Mouse (Mus musculus) hindbrain, embryonic 13.5 days (tissue): ENCODE results near the gene Gm20388. TPM values are rescaled to one million over a fixed set of nuclear protein-coding genes. Genes with fewer than 3 reads are reported as not detected.
A peak's percentile ranks its signal among the peaks of the same experiment; 100 is the strongest.

Experiments
- ATAC-seq: fragments of 200-750 bp; cut with Nextera tagmentation; 2 replicates; pipeline ENCODE4 v1.8.0; 2017; ENCODE audit warnings: moderate TSS enrichment; ENCODE audit not compliant: low FRiP score
- H3K27ac ChIP-seq: fragments of 300-500 bp; sonication (generic); 2 replicates; pipeline ENCODE4 v1.5.1; 2015; ENCODE audit warnings: inconsistent platforms, mild to moderate bottlenecking, moderate library complexity
- H3K27me3 ChIP-seq: fragments of 300-500 bp; sonication (generic); 2 replicates; pipeline ENCODE4 v1.6.1; 2015; ENCODE audit warnings: mild to moderate bottlenecking, inconsistent platforms
- H3K36me3 ChIP-seq: fragments of 300-500 bp; sonication (generic); 2 replicates; pipeline ENCODE4 v1.6.1; 2015; ENCODE audit warnings: mild to moderate bottlenecking, inconsistent platforms
- H3K4me1 ChIP-seq: fragments of 300-500 bp; sonication (generic); replicated peaks from 2 replicates; pipeline ENCODE4 v1.6.1; 2015; ENCODE audit warnings: inconsistent platforms
- H3K4me2 ChIP-seq: fragments of 300-500 bp; sonication (generic); 2 replicates; pipeline ENCODE4 v1.6.1; 2015; ENCODE audit warnings: inconsistent platforms, mild to moderate bottlenecking, moderate library complexity
- H3K4me3 ChIP-seq: fragments of 300-500 bp; sonication (generic); 2 replicates; pipeline ENCODE4 v1.5.1; 2015; ENCODE audit warnings: mild to moderate bottlenecking, inconsistent platforms
- H3K9ac ChIP-seq: fragments of 300-500 bp; sonication (generic); 2 replicates; pipeline ENCODE4 v1.6.1; 2015; ENCODE audit warnings: mild to moderate bottlenecking, inconsistent platforms
- H3K9me3 ChIP-seq: fragments of 300-500 bp; sonication (generic); 2 replicates; pipeline ENCODE4 v1.6.1; 2016; ENCODE audit warnings: inconsistent platforms
- WGBS: fragments of 180-500 bp; shearing (Covaris S2); methylation state at CpG from one replicate; pipeline ENCODE4 v1.1.7; 2015; 5-methylcytosine and 5-hydroxymethylcytosine counted together
- polyA plus RNA-seq: library from polyadenylated mRNA; unstranded; fragments of >200 nt; fragmentation: Nextera tagmentation; extraction: Ambion mirVana; gene quantifications from 2 replicates; pipeline ENCODE4 v1.2.1, GENCODE M21; 2015

Gene Gm20388
- polyA plus RNA-seq, 1 experiment from 2014 or later, result 1.9 TPM

DNA sequence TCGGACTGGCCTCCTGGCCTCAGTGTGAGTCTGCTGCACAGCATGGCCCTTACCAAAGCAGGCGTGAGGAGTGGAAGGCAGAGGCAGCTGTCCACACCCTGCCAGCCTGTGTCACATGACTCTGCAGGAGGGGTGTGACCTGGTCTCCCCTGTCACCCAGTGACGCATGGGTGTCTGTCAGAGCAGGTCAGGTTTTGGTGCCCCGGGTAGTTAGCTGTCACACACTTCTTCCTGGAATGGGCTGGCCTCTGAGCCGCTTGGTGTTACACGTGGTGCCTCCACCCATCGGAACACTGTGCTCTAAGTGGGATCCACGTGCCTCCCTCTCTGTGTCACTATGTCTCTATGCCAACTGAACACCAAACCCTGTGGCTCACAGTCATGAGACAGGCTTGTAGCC lies 4355.2 kb downstream of the Gm20388 start:
- WGBS, result 77% methylated on average over 8 of the region's 8 CpGs
- Histone ChIP-seq H3K27me3 (no peaks in the 10 kb centered on the region), H3K27ac (no peak overlapping the region), H3K4me3 (no peak overlapping the region), H3K9ac (no peak overlapping the region), H3K36me3 (no peaks in the 10 kb centered on the region), H3K4me1 (peaks cover 71% of the 10 kb centered on the region), H3K4me2 (no peak overlapping the region), H3K9me3 (no peaks in the 10 kb centered on the region)
- no peak for ATAC-seq

DNA sequence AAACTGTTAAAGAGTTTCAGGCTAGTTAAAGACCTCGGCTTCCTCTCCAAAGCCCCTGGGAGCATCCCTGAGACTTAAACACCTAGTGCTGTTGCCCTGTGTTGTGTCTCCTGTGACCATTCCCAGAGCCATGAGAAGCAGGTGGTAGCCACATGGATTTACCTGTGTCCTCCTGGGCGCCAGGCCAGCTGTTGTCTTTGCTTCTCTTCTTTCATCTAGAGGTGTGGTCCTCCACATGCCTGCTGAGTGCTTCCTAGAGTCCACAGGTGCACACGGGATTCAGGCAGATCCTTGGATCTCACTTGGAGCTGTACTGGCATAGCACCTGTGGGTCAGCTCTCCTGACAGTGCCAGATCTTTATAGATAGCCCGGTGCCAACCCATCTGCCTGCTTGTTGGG lies 4356.6 kb downstream of the Gm20388 start:
- no peaks in the 10 kb centered on the region for H3K36me3 ChIP-seq
- H3K27me3 ChIP-seq, result no peaks in the 10 kb centered on the region
- H3K4me2 ChIP-seq, result no peak overlapping the region
- H3K9ac ChIP-seq, result no peak overlapping the region
- H3K9me3 ChIP-seq, result no peaks in the 10 kb centered on the region
- no peak for ATAC-seq
- no peak overlapping the region for H3K4me3 ChIP-seq
- WGBS, result 94% methylated on average over 4 of the region's 4 CpGs
- H3K27ac ChIP-seq, result no peak overlapping the region
- H3K4me1 ChIP-seq, result peaks cover 66% of the 10 kb centered on the region

DNA sequence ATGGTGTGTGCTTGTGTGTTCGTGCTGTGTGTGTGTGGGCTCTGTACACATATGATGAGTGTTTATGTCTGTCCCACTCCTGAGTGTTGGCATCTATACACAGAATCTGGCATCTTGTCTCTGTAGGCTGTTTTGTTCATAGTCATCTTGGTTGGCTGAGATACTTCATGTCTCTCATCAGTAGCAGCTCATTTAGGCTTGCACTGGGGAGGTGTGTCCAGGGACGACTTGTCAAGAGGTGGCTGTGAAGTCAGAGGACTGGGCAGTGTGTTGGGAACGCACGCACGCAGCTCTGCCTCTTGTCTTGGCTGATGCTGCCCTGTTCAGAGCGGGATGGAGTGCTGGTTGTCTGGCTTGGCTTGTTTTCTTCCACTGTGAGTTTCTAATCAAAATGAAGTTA lies 4359.9 kb downstream of the Gm20388 start:
- no peak overlapping the region for H3K4me3 ChIP-seq
- WGBS, result 91% methylated on average over 6 of the region's 6 CpGs
- no peaks in the 10 kb centered on the region for H3K27me3 ChIP-seq
- H3K36me3 ChIP-seq, result 0 out of 2 replicates have a peak, but pooled peaks cover under 1% of the 10 kb centered on the region
- no peak for ATAC-seq
- no peaks in the 10 kb centered on the region for H3K9me3 ChIP-seq
- H3K27ac ChIP-seq, result peak overlapping the region; percentile 52
- no peak overlapping the region for H3K9ac ChIP-seq
- peaks cover 58% of the 10 kb centered on the region for H3K4me1 ChIP-seq
- no peak overlapping the region for H3K4me2 ChIP-seq

DNA sequence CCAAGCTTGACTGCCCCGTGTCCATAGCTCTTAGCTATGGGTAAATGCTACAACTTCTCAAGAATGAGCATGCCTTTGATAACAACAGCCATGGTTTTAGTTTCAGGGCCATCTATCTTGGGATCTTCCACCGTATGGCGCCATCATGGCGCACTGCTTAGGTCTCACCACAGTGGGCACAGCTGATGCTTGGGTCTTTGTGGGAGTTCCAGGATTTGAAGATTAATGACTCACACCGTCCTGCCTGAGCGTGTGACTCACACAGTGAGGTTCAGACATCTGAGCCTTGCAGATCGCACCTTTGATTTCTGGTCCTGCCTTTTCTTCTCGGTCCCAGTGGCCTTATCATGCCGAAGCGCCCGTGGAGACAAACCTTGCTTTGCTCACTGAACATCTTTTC lies 4360.3 kb downstream of the Gm20388 start:
- WGBS, result 78% methylated on average over 11 of the region's 11 CpGs
- no peak overlapping the region for H3K4me3 ChIP-seq
- ATAC-seq, result no peak

DNA sequence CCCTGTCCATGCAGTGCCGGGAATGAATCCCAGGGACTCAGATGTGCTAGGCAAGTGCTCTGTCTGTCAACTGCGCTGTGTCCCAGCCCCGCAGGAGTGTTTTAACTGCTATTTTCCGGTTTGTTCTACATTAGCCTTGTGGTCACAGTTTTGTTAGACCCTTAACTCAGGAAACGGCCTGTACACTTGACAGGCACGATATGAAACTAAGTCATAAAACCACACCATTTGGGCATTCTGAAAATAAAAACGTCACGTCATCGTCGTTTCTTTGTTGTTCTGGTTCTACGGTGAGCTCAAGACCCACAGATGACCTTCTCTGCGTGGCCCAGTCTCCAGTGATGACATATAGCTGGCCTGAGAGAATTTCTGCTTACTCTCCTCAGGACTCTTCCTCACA lies 4360.9 kb downstream of the Gm20388 start:
- 89% methylated on average over 12 of the region's 12 CpGs for WGBS
- no peak overlapping the region for H3K9ac ChIP-seq
- no peak overlapping the region for H3K4me2 ChIP-seq
- no peaks in the 10 kb centered on the region for H3K27me3 ChIP-seq
- no peak overlapping the region for H3K27ac ChIP-seq
- peaks cover 53% of the 10 kb centered on the region for H3K4me1 ChIP-seq
- H3K36me3 ChIP-seq, result 0 out of 2 replicates have a peak, but pooled peaks cover 9% of the 10 kb centered on the region
- ATAC-seq, result no peak
- H3K9me3 ChIP-seq, result no peaks in the 10 kb centered on the region
- no peak overlapping the region for H3K4me3 ChIP-seq

More for the DNA sequence above, 4360.3 kb downstream of the Gm20388 start:
- H3K4me2 ChIP-seq, result no peak overlapping the region
- H3K27ac ChIP-seq, result peak overlapping the region; percentile 52; the same call in 1 of the 2 replicates
- no peak overlapping the region for H3K9ac ChIP-seq
- peaks cover 55% of the 10 kb centered on the region for H3K4me1 ChIP-seq
- no peaks in the 10 kb centered on the region for H3K27me3 ChIP-seq
- no peaks in the 10 kb centered on the region for H3K9me3 ChIP-seq
- 0 out of 2 replicates have a peak, but pooled peaks cover 5% of the 10 kb centered on the region for H3K36me3 ChIP-seq

DNA sequence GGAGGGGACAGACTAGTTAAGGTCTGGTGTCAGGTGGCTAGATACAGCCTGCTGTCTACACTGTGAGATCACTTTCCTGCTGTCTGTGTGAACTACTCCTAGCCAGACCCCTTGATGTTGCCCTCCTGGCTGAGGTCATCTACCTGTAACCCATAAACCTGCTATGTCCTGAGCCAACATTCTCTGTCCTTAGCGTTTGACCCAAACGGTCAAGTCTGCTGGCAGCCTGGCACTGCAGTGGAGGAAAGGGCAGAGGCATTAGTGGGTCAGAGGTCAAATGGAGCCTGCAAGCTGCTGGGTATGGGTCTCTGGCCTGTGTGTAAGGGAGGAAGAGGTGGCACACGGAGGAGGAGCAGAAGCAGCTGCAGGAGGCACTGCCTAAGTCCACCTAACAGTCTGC lies 4362.2 kb downstream of the Gm20388 start:
- no peak overlapping the region for H3K4me3 ChIP-seq
- H3K36me3 ChIP-seq, result 0 out of 2 replicates have a peak, but pooled peaks cover 9% of the 10 kb centered on the region
- no peak overlapping the region for H3K9ac ChIP-seq
- H3K27ac ChIP-seq, result no peak overlapping the region
- peaks cover 66% of the 10 kb centered on the region for H3K4me1 ChIP-seq
- no peak overlapping the region for H3K4me2 ChIP-seq
- no peaks in the 10 kb centered on the region for H3K9me3 ChIP-seq
- H3K27me3 ChIP-seq, result no peaks in the 10 kb centered on the region
- no peak for ATAC-seq
- WGBS, result 63% methylated on average over 3 of the region's 3 CpGs

DNA sequence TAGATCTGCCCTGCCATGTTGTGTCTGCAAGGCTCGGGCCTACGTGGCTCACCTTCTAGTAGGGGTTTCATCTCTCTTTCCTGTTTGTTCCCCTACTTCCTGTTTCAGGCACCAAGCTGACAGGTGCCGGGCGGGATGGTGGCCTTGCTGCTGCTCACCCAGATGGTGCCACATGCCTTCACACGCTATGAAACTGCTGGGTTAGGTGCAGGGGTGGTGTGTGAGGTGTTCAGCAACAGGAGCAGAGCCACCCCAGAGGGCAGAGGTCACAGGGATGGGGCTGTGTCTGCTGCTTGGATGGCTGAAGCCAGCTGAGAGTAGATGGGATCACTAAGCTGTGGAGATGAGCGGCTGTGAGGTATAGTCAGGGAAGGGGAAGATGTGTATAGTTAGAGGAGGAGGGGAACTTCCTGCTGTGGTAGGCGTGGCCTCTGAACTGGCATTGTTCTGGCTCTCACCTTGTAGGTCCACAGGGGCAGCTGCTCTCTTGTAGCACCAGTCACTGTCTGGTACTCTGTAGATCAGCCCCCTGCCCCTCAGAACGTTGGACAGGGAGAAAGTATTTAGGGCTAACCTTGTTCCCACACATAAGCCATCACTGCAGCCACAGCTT lies 4363.1 kb downstream of the Gm20388 start:
- Histone ChIP-seq H3K36me3 (0 out of 2 replicates have a peak, but pooled peaks cover 9% of the 10 kb centered on the region), H3K27ac (no peak overlapping the region; the same call in 1 of the 2 replicates), H3K9ac (0 out of 2 replicates have a peak overlapping the region, but pooled peaks have one; percentile 24), H3K9me3 (no peaks in the 10 kb centered on the region), H3K27me3 (no peaks in the 10 kb centered on the region), H3K4me3 (no peak overlapping the region), H3K4me2 (no peak overlapping the region), H3K4me1 (peaks cover 75% of the 10 kb centered on the region)
- 68% methylated on average over 8 of the region's 8 CpGs for WGBS
- no peak for ATAC-seq

DNA sequence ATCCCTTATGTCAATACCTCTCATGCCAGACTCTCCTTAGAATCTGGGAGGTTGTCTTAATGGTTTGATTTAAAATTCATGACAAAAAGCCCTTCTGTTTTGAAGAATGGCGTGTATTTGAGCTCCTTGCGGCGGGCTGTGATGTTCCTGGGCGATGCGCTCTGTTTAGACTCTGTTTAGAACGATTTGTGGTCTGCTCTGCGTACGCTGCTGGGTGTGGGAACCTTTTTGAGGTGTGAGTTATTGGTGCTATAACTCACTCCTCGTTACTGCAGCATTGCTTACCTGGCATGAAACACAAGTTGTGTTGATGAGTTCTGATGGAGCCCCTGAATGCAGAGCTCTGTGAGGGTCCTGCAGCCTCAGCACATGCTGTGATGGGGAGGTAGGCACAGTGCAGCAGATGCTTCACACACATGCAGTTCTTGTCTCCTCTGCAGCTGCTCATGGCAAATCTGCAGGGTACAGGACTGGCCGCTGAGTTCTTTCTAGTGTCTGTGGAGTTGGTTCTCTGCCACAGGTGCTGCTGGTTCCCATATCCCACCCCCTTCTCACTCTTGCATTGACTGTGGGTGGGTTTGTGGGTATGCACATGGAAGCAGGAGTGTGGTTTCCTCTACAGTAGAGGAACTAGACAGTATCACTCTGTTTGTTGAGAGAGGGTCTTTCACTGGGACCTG lies 4363.9 kb downstream of the Gm20388 start:
- no peaks in the 10 kb centered on the region for H3K27me3 ChIP-seq
- no peak for ATAC-seq
- WGBS, result 60% methylated on average over 10 of the region's 10 CpGs
- H3K4me1 ChIP-seq, result peaks cover 76% of the 10 kb centered on the region
- H3K4me3 ChIP-seq, result no peak overlapping the region
- H3K4me2 ChIP-seq, result no peak overlapping the region
- no peaks in the 10 kb centered on the region for H3K9me3 ChIP-seq
- no peak overlapping the region for H3K9ac ChIP-seq
- 0 out of 2 replicates have a peak, but pooled peaks cover 9% of the 10 kb centered on the region for H3K36me3 ChIP-seq
- peak overlapping the region; percentile 4; the same call in 1 of the 2 replicates for H3K27ac ChIP-seq

DNA sequence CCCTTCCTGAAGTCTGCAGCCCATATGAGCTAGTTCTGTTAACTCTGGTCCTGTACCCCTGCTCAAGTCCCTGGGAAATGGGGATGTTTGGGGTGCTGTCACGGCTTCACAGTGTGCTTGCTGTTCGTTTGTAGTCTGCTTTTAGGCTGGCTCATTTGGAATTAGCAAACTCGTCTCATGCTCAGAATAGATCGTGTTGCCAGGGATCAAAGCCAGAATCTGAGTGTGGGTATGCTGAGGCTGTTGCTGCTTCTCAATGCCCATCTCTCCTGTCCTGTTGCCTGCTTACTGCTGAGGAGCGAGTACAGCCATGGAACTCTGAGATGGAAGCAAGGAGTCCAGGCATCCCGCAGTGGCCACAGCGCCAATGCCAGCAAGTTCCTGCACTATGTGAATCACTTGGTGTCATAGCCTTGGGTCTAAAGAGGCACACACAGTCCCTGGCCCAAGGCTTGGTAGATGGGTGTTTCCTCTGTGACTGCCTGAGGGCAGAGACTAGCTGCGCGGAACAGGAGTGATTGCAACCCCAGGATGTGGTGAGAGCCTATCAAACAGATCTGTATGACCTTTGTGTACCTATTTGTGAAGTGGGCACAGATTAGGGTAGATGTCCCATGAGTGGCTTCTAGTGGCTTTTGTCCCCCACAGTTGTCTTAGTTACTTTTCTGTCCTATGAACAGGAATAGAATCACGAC lies 4364.9 kb downstream of the Gm20388 start:
- no peak overlapping the region for H3K27ac ChIP-seq
- 91% methylated on average over 10 of the region's 10 CpGs for WGBS
- no peak overlapping the region for H3K4me3 ChIP-seq
- no peak overlapping the region for H3K9ac ChIP-seq
- peaks cover 74% of the 10 kb centered on the region for H3K4me1 ChIP-seq
- ATAC-seq, result no peak
- H3K4me2 ChIP-seq, result no peak overlapping the region
- no peaks in the 10 kb centered on the region for H3K9me3 ChIP-seq
- 0 out of 2 replicates have a peak, but pooled peaks cover 9% of the 10 kb centered on the region for H3K36me3 ChIP-seq
- no peaks in the 10 kb centered on the region for H3K27me3 ChIP-seq

DNA sequence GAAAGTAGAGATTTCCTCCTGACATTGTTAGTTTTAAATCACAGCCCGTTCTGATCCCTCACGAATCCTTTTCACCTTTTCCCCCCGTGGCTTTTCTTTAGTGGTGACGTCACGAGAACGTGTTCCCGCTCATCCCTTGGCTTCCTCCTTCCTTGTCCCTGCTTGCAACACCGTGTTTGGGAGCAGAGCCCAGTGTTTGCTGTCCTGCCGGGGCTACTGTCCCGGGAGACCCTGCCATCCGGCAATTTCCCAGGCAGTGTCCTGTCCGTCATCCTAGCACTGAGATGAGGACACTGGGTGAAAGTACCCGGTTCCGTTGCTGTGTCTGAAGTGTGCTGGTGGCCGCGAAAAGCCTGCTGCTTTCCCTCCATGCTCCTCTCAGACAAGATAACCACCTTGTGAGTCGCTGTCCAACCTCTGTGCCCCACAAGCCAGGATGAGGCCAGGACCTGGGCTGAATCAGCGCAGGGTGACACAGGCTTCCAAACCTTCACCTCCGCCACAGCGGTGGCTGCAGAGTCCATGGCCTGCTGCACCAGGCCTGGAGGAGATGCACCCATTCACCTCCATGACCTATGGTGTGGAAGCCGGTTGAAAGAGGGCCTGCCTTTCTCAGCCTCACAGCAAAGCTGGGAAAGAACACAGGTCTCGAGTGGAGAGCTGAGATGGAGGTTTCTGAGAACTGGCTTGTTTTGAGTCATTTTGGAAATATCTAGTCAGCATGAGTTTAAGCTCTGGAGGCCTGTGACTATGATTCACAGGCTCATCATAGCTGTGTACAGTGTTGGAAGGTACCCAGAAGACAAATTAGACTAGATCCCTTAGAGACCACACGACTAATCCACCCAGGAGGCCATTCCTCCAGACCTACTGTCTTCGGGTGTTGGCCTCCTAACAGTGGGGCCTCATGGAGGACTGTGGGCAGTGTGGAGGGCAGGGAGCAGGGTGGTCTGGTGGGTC lies 4367.6 kb downstream of the Gm20388 start:
- H3K27me3 ChIP-seq, result no peaks in the 10 kb centered on the region
- H3K4me3 ChIP-seq, result no peak overlapping the region
- H3K4me1 ChIP-seq, result peaks cover 81% of the 10 kb centered on the region
- no peaks in the 10 kb centered on the region for H3K9me3 ChIP-seq
- no peak overlapping the region for H3K9ac ChIP-seq
- 0 out of 2 replicates have a peak overlapping the region, but pooled peaks have one; percentile 30 for H3K27ac ChIP-seq
- ATAC-seq, result no peak
- H3K4me2 ChIP-seq, result no peak overlapping the region
- 0 out of 2 replicates have a peak, but pooled peaks cover 9% of the 10 kb centered on the region for H3K36me3 ChIP-seq
- 65% methylated on average over 24 of the region's 24 CpGs for WGBS

DNA sequence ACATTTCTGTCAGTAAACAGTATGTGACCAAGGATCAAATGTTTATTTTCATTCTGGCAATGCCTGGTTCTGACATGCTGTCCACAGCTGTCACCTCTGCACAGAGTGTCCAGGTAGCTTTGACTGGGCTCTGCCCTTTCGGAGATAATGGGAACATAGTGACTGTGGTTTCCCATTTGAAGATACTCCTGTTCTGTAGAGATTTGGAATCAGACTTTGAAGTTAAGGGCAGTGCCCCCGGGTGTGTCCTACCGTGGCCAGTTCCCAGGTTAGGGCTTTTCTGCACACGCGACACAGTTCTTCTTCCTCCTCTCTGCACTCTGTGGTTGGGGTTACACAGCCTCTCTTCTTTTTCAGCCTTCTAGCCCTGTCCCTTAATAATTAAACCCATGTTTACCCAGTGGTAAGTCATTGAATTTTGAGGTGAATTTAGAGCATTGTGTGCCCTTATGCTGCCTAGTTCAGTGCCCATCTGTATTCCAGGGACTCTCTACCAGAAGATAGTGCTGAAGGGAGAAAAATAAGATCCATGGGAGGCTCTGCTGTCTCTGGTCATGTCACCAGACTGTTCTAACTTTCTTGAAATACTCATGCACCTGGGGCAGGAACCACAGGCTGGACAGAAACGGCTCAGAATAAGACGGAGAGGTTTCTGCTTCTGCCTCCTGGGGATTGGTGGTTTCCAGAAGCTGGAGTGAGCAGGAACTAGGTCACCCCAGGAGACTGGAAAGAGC lies 4368.5 kb downstream of the Gm20388 start:
- 0 out of 2 replicates have a peak, but pooled peaks cover 9% of the 10 kb centered on the region for H3K36me3 ChIP-seq
- ATAC-seq, result no peak
- peaks cover 81% of the 10 kb centered on the region for H3K4me1 ChIP-seq
- no peaks in the 10 kb centered on the region for H3K9me3 ChIP-seq
- H3K4me3 ChIP-seq, result no peak overlapping the region
- H3K27ac ChIP-seq, result no peak overlapping the region
- H3K27me3 ChIP-seq, result no peaks in the 10 kb centered on the region
- H3K4me2 ChIP-seq, result no peak overlapping the region
- H3K9ac ChIP-seq, result no peak overlapping the region
- 84% methylated on average over 7 of the region's 7 CpGs for WGBS
